Mouse (Mus musculus): ENCODE results near the gene Cox8a.

Cox8a gene

DNA sequence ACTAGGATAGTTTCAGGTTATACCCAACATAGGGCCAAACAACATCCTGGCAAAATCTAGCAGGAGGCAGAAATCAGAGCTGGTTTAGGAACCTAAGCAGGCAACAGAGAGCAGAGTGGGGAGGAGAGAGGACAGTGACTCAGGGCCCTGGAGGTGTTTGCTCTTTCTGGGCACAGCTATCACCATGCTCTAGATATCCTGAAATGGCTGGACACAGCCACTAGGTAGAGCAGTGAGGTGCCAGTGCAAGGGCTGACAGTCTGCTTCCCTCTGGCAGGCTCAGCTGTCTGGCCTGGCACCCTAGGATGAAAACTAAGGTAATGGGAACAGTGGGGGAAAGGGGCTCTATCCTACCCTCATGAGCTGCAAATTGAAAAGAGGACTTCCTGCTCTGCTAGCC, 6.1 kb upstream of the Cox8a start:
- in situ Hi-C loops (cut with MseI, MboI), result no loop called here

DNA sequence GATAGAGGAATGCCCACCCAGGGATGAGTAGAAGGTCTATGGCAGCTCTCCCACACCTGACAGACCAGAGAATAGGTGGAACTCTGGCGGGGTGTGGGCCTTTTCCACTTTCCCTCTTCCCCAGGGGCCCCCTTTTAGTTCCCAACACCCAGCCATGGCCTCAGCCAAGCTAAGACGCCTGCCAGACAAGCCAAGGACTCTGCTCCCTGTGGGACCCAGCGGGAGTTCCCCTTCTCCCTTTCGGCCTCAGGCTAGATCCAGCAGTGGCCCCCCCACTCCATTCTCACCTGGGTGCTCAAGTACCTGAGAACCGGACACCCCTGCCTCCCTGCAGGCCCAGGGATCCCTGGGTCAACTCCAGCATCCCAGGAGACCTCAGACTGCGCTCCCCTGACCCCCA, 4.8 kb upstream of the Cox8a start:
- in situ Hi-C loops (cut with MseI, MboI), result no loop called here

DNA sequence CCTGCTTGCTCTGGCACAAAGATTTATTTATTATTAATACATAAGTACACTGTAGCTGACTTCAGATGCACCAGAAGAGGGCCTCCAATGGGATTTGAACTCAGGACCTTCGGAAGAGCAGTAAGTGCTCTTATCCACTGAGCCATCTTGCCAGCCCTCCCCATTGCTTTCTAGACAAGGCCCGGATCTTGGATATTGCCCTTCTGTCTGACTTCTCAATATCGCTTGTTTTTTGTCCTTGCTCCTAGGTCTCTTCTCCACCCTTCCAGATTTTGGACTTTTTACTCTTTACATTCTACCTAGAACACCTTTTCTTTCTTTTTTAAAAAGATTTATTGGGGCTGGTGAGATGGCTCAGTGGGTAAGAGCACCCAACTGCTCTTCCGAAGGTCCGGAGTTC, 1.3 kb upstream of the Cox8a start:
- in situ Hi-C loops (cut with MseI, MboI), result no loop called here

DNA sequence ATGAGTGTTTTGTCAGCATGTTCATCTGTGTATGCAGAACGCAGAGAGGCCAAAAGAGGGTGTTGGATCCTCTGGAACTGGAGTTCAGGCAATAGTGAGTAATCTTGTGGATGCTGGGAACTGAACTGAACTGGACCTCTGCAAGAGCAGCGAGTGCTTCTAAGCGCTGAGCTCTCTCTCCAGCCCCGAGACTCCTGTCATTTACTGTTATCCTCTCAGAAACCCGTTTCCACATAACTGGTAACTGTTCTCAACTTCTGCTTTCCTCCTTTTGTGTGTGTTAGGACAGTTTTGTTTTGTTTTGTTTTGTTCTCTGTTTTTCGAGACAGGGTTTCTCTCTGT, 481 bp upstream of the Cox8a start:
- in situ Hi-C loops (cut with MseI, MboI), result no loop called here

DNA sequence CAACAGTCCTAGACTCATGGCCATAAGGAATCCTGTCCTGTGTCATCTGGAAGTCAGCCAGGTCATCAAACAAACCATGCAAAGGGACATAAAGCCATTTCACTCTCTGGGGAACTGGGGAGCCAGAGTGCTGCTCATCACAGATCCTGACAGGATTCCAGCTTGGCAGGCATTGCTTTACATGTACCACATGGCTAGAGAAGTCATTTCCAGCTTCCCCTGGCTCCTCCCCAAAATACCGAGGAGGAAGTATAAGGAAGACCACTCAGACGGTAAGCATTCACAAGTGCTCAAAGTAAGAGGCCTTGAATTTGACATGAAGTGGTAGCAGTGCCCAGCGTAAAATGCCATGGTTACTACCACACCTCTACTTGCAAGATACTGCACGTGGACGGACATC, 2.9 kb downstream of the Cox8a start:
- in situ Hi-C loops (cut with MseI, MboI), result no loop called here

DNA sequence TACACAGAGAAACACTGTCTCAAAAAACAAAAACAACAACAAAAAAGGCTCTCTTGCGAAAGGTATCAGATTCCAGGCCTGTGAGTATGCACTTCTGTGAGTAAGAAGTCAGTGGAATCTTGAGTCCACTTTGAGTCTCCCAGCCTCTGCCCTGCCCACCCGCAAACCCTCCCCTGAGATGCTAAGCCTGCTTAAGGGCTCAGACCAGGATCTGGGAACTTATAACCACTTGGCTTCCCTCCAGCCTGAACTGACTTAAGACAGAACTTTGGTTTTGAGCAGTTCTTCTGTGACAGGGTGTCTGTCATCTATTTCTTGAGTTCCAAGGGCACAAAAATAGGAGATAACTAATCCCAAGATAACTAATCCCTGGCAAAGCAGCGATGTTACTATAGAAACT, 4.4 kb downstream of the Cox8a start:
- in situ Hi-C loops (cut with MseI, MboI), result no loop called here

DNA sequence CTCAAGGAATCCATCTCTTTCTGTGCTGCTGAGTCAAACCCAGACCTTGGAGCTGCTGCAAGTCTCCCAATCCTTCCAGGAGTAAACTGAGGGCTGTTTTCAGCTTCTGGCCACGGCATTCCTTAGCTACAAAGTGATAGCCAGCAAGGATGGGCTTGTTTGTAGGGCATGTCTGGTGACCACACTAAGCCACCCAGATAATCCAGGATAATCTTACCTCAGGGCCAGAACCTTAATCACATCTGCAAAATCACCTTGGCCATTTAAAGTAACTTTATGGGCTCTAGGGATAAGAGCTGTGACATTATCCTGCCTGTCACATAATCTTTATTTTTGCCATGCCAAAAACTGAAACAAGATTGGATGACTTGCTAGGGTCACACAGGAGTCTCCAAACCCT, 5.2 kb downstream of the Cox8a start:
- in situ Hi-C loops (cut with MseI, MboI), result no loop called here

DNA sequence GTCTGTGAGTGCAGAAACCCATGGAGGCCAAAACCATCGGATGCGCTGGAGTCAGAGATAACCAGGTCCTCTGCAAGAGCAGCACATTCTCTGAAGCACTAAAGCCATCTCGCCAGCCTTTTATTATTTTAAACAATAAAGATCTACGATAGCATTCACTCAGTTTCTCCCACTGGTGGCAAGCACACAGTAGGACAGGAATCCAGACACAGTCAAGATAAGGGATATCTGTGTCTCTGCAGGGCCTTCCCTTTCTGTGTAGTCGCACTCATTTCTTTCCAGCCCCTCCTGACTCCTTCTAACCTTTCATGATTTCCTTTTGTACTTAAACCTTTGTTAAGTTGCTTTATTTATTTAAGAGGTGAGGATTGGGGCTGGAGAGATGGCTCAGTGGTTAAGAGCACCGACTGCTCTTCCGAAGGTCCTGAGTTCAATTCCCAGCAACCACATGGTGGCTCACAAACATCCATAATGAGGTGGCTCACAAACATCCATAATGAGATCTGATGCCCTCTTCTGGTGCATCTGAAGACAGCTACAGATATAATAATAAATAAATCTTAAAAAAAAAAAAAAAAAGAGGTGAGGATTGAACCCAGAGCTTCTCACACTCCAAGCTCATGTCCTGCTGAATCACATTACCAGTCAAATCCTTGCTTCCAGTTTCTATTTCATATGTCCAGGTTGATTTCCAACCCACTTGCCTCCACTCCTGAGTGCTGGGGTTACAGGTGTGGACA, 7.3 kb downstream of the Cox8a start:
- in situ Hi-C loops (cut with MseI, MboI), result loop anchor here (10.0 kb wide), 1 partner anchor 145 kb away; no protein-coding TSS in a partner anchor

DNA sequence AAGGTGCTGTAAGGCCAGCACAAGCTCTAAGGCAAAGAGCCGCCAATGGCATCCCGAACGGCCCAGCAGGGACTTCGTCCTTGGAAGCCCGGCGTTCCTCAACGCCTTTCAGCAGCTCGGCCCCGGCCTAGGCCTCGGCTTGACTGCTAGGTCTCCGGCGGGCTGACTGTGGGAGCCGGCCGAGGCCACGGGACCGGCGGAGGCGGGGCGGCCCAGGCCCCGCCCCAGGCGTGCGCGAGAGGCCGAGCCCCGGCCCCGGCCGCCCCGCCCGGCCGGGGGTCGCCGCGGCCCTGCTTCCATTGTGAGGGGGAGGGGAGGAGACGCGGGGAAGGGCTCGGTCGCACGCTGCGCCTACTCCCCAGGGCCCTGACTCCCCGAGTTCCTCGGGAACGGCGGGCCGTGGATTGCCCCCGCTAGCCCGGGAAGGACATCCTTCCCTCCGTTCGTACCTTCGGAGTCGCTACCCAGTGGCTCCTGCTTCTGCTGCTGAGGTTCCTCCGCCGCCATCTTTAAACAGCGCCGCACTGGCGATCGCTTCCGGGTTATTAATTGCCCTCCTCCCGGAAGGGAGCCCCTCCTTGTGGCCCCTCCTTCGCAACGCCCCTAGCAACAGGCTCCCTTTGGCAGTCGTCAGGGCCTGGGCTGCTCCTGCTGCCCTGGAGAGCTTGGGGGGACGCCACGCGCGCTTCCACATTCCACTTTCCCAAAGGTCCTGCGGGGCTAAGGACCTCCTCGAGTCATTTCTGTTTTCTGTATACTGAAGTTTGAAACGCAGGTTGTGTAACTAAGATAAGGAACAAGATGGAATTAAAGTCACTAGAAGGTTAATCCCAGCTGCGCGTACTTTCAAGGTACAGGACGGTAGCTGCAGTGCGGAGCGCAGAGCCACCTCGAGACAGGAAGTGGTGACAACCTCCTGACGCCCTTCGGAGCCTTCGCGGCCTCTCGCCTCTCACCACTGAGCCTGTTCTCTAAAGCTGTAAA, 11.4 kb downstream of the Cox8a start, which contains the start of gene Otub1:
Gene Otub1 (minus strand): TSS at position 564 of the 984 bp plus-strand sequence.
- in situ Hi-C loops (cut with MseI, MboI), result loop anchor here (10.0 kb wide), 1 partner anchor 141 kb away; no protein-coding TSS in a partner anchor

DNA sequence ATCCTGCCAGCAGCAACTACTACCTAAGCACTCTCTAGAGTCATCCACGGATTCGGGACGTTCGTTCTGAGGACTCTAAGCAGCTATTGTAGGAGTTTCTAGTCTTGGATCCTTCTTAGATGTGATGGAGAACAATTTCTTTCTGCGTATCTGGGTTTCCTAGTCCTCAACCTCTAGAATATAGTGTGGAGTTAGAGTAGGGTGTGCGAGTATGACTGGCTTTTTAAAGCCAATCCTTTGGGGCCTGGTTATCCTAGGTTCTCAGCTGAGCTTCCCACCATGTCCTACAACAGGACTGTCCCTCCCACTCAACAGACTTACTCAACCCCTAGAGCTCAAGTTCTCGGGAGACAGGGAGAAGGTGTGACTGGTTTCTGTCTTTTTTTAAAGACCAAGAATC, 12.1 kb downstream of the Cox8a start:
- in situ Hi-C loops (cut with MseI, MboI), result loop anchor here (10.0 kb wide), 1 partner anchor 141 kb away; no protein-coding TSS in a partner anchor

DNA sequence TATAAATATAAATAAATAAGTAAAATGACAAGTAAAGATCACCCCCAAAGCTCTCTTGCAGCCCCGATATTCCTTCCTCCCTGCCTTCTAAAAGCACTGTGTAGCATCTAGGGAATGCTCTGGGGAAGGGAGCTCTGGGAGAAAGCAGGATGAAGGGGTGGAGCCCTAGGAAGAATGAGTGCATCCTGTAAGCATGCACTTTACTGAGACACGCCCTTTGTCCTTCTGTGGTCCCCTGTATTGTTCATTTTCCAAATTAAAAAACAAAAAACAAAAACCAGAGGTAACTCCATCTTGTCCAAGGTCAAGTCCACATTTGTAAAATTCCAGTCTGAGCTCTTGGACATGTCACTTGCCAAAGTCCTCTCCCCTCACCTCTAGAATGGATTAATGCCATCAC, 12.5 kb downstream of the Cox8a start:
- in situ Hi-C loops (cut with MseI, MboI), result loop anchor here (10.0 kb wide), 1 partner anchor 140 kb away; no protein-coding TSS in a partner anchor

DNA sequence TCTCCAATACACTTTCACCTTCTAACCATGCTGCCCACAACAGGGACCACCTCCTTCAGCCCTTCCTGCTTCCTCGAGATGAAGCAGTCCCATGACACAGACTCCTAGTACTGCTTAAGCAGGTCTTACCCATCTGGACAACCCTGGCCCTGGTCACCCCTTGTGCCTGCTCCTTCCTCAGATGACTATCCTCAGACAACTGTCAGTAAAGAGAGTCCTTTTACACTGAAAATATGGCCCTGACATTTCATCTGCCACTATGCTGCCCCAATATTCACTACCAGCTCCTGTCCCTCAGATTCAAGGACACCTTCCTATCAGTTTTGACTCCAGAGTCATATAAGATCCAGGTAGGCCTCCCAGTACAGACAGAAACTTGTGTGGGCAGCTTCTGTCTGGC, 17.0 kb downstream of the Cox8a start:
- in situ Hi-C loops (cut with MseI, MboI), result loop anchor here (10.0 kb wide), 1 partner anchor 136 kb away; no protein-coding TSS in a partner anchor

DNA sequence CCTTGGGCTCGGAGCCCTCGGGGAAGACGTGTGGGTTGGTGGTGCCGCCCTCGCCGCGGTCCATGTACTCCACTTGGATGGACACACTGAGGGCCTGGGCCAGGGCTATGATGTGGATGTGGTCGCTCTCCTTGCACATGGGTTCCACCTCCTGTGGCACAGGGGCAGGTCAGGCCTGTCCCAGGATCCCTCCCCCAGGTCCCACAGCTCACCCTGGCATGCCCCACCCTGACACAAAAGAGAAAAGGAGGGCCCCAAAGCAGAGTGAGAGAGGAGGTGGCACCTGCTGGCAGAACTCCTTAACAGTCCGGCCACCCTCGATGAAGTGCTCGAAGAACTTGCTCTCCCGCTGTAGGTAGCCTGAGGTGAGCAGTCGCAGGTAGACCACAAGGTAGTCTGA, 18.3 kb downstream of the Cox8a start:
- in situ Hi-C loops (cut with MseI, MboI), result no loop called here

DNA sequence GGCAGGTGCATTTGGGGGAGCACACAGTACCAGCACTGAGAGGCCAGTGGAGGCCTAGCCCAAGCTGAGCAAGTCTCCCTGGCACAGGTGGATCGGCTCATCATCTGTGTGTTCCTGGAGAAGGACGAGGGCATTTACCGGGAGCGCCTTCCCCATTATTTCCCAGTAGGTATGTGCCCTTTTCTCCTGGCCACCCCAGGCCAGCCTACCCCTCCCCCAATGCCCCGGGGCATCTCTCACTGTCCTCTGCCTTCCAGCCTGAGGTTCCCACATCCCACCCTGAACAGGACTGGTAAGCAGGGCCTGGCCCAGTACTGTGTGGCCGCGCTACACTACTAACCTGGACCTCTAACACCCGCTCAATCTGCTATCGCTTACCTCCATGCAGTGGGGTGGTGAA, 20.0 kb downstream of the Cox8a start:
- in situ Hi-C loops (cut with MseI, MboI), result no loop called here

DNA sequence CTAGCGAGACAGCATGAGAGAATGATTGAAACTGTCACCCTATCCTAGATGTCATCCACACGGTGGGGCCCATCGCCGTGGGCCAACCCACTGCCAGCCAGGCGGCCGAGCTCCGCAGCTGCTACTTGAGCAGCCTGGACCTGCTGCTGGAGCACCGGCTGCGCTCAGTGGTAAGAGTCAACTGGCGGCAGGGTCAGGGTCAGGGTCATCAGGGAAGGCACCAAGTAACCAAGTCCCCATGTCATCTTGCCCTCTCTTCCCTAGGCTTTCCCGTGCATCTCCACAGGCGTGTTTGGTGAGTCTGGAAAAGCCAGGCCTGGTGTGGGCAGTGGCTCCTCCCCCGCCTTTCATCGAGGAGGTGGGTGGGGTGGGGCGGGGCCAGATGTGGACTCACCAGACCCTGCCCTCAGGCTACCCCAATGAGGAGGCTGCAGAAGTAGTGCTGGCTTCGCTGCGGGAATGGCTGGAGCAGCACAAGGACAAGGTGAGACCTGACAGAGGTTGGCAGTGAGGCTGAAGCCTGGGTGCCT, 20.6 kb downstream of the Cox8a start:
- in situ Hi-C loops (cut with MseI, MboI), result no loop called here

DNA sequence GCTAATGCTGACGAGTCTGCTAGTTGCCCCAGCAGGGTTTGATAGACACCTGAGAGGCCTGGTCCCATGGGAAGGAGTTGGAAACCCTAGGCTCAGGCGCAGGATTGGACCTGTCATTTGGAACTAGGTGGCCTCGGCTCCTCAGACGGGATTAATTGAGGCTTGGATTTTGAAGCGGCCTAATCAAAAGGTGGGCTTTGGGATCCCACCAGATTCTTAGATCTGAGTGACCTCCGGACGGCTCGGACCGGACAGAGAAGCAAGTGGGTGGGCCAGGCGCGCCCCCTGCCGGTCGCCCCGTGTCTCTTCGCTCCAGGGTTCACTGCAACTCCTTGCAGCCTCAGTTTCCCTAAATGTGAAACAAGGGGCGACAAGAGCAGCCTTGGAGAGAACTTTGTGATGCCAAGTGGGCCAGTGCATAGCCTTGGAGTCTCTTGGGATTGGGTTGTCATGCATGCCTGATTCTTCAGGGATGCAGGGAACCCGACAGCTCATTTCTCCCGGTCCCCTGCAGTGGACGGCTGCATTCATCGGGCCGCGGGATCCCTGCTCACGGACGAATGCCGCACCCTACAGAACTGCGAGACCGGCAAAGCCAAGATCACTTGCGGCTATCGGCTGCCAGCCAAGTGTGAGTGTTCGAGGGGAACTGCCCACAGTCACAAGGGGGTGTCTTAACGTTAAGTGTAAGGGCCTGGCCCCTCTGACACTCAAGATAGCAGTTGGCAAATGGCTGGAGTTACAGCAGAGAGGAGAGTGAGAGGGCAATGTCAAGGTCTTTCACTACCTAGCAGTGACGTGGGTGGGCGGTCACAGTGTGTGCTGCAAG, 21.3 kb downstream of the Cox8a start:
- in situ Hi-C loops (cut with MseI, MboI), result no loop called here

DNA sequence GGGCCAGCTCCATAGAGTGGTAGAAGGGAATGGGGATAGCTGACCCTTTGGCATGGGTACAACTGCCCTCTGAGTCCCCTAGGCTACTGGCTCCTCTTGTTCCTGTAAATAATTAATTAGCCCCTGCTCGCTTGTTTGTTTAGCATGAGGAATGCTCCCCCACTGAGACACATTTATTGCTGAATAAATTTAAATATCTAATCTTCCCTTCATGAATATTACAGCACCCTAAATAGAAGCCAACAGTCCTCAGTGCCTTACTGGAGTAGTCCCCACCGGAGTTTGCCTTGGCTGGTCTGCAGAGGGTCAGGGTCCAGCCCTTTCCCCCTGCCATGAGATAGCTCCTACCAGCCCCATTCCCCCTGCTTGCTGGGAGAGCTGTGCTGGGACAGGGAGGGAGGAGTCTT, 24.9 kb downstream of the Cox8a start:
- in situ Hi-C loops (cut with MseI, MboI), result no loop called here

DNA sequence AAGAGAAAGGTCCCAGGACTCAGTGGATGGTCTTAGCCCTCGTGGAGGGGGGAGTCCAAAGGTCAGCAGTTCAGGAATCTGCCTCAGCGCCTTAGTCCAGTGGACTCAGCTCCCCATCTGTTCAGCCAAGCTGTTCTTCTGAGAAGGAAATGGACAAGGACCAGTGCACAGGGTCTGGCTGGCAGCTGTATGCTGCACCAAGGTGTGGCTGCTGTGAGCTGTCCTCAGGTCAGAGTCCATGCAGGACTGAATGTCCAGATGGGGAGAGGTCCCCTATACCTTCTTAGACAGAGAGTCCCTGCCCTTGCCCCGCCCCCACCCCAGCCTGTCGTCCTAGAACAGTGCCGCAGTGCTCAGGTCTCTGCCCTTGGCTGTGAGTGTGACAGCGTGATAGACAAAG, 25.8 kb downstream of the Cox8a start:
- in situ Hi-C loops (cut with MseI, MboI), result no loop called here

DNA sequence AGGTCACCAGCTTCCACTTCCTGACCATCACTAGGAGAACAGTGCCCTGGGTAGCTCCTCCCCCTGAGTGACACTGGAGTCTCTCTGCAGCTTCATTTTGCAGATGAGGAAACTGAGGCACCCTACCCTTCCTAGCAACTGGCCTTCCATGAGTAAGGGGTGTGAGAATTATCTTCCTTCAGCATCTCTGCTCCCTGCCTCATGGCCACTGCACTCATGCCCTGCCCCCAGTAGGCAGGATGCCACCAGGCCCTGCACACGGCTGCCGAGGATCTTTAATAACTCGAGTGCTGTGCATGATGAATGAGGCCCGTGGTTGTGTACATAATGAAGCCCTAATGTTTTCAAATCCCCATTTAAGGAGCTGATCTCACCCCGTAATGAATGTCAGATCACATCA, 26.4 kb downstream of the Cox8a start:
- in situ Hi-C loops (cut with MseI, MboI), result no loop called here

DNA sequence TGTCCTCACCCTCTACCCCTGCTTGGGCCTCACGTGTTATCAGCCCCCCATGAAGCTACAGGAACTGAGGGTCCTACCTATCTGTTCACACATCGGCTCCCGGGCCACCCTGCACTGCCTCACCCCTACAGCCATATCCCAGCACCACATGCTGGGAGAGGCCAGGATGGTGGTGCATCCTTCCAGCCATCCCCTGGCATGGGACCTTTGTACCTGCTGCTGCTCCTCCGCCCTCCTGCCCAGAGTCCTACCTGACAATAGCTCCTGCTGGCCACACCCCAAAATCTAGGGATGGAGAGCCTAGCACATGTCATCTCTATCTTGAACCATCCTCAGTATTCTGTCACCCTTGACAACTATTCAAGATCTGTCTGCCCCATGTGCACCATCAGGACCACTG, 28.4 kb downstream of the Cox8a start:
- in situ Hi-C loops (cut with MseI, MboI), result no loop called here

DNA sequence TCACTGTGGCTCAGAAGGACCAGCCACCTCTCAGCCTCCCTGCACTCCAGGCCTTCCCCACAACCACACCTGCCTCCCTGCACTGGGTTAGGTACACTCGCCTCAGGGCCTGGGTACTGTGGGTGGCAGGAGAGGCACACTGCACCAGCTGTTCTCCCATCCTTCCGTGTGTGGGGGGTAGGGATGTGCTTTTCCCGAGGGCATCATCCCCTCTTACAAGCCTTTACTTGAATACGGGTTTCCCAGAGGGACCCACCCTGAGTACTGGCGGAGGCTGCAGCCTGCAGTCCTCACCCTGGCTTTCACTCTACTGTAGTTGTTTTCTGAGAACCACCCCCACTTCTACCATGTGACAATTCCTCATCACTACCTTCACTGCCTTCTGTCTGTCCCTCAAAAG, 30.3 kb downstream of the Cox8a start:
- in situ Hi-C loops (cut with MseI, MboI), result no loop called here

Data from mouse trophoblast stem cell (cell line).